Mouse (Mus musculus): ENCODE data around the gene Actr10.
A peak's percentile ranks its signal among the peaks of the same experiment; 100 is the strongest.

The Actr10 gene

GRCm38 (mm10) chr12:70937571-70938384, at the start of gene Actr10:
Gene Actr10, plus strand, starts transcription at chr12:70937857.
- DNase-seq (ENCODE audit: low spot score in 2 of 2): peak; percentile 91 to 94

GRCm38 (mm10) chr12:70890405-70890804, 47.3 kb upstream of the Actr10 start:
- DNase-seq (ENCODE audit: low spot score in 2 of 2): no peak

- no peak for DNase-seq (ENCODE audit: low spot score in 2 of 2)
Observed at GRCm38 (mm10) chr12:70890874-70891470, 46.7 kb upstream of the Actr10 start.

DNA sequence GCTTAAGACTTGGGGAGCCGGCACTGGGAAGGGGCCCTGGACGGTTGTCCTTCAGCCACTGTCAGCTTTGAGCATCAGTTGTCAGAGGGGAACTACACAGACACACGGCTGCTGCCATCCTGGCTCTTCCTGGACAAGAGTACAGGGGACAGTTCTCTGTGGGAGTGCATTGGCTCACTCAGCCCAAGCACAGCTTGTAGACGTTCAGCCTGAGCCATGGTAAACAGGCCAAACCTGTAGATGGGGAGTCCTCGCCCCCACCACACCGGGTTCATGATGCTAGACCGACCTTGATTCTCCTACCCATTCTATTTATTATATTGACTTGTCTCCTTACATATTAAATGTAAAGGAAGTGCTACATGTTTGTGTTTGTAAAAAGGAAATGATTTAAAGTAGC, 42.4 kb upstream of the Actr10 start:
- no peak for DNase-seq (ENCODE audit: low spot score in 2 of 2)

GRCm38 (mm10) chr12:70896068-70896467, 41.6 kb upstream of the Actr10 start:
- DNase-seq (ENCODE audit: low spot score in 2 of 2): no peak

DNA sequence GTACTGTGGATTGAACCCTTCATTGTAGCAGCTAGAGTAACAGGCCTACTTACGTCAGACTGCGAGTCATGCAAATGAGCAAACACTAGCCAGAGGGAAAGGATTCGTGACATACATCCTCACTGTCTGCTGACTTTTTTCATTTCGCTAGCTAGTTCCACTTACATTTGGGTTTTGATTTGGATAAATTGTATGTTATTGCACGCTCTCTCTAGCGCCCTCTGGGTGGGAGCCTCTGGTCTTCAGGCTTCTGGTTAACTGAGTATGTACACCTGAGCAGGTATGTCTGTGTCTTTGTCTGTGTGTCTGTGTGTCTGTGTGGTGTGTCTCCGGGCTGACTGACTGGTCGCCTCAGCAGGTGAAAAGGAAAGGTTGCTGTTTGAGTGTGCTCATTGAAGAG, 40.2 kb upstream of the Actr10 start:
- no peak for DNase-seq (ENCODE audit: low spot score in 2 of 2)

GRCm38 (mm10) chr12:70898450-70898849, 39.2 kb upstream of the Actr10 start:
- no peak for DNase-seq (ENCODE audit: low spot score in 2 of 2)

DNA sequence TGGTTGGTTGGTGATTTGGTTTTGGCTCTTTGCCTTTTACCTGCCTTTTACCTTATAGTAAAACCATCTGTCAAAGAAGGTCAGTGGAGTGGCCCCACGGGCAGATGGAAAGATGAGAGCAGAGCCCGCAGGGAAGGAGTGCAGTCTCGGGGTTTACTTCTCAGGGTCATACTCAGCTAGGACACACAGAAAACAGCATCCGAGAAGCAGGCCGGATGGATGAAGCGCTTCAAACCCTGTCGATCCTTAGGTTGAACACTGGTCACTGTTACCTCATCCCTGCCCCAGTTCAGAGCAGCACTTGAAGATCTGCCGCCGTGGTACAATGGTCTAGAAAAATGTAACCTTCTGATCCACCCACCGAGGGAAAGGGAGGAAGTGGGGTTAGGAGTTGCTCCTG, 33.2 kb upstream of the Actr10 start:
- no peak for DNase-seq (ENCODE audit: low spot score in 2 of 2)

GRCm38 (mm10) chr12:70906867-70907266, 30.8 kb upstream of the Actr10 start:
- no peak for DNase-seq (ENCODE audit: low spot score in 2 of 2)

GRCm38 (mm10) chr12:70907651-70908050, 30.0 kb upstream of the Actr10 start:
- no peak for DNase-seq (ENCODE audit: low spot score in 2 of 2)

- no peak for DNase-seq (ENCODE audit: low spot score in 2 of 2)
Observed at GRCm38 (mm10) chr12:70908076-70908475, 29.6 kb upstream of the Actr10 start.

DNA sequence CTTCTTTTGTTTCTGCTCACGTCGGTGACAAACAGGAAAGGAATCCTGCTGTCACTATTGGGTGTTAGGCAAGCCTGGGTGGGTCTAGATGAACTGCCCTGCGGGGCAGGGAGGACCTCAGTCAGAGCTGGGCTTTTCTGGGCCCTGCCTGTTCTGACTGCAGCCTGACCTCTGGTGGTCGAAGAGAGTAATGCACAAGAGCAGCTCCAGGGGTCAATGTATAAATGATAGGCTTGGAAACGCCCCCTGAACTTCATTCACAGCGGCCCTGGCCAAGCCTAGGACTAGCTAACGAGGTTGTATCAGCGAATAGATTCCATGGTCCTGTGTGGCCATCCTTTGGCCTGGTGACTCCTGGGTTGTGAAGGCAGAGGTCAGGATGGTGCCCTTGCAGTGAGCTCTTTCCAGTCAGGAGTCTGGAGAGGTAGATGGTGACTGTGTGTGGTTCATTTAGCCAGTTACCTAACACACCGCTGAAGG, 27.4 kb upstream of the Actr10 start:
- peak; percentile 74 to 81 for DNase-seq (ENCODE audit: low spot score in 2 of 2)

- peak; percentile 66 to 85 for DNase-seq (ENCODE audit: low spot score in 2 of 2)
Observed at GRCm38 (mm10) chr12:70911029-70911428, 26.6 kb upstream of the Actr10 start.

DNA sequence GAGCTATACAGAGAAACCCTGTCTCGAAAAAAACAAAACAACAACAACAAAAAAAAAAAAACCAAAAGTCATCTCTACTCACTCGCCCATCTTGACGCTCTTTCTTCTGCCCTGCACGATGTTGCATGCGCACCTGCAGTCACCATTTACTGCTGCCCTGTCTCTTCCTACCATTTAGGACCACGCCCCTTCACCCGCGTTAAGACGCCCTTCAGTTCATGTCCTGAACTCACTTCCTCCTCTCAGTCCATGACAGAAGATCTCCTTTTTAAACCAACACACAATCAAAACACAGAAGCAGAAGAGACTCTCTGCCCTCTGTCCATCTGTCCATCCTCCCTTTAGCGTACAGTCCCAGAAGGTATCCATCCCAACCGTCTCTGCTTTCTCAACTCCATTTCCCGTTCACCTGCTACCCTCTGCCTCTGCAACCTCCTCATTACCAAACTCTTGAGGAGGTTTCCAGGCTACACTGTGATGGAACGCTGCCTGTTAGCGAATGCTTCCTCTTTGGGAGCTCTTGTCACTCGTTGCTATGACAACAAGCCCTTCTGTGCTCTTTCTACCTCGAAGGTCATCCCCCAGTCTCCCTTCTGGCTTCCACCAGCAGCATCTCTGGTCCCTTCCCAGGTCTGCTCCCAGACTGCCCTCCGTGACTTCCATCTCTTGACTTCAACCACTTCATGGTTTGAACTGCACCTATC, 25.8 kb upstream of the Actr10 start:
- no peak for DNase-seq (ENCODE audit: low spot score in 2 of 2)

- peak in 1 of 2 experiments; percentile 30 for DNase-seq (ENCODE audit: low spot score in 2 of 2)
Observed at GRCm38 (mm10) chr12:70913429-70913828, 24.2 kb upstream of the Actr10 start.

- DNase-seq (ENCODE audit: low spot score in 2 of 2): peak in 1 of 2 experiments; percentile 20
Observed at GRCm38 (mm10) chr12:70914387-70914786, 23.3 kb upstream of the Actr10 start.

GRCm38 (mm10) chr12:70929781-70930180, 7.9 kb upstream of the Actr10 start:
- no peak for DNase-seq (ENCODE audit: low spot score in 2 of 2)

- DNase-seq (ENCODE audit: low spot score in 2 of 2): peak in 1 of 2 experiments; percentile 11
Observed at GRCm38 (mm10) chr12:70937150-70937549, 507 bp upstream of the Actr10 start.

DNA sequence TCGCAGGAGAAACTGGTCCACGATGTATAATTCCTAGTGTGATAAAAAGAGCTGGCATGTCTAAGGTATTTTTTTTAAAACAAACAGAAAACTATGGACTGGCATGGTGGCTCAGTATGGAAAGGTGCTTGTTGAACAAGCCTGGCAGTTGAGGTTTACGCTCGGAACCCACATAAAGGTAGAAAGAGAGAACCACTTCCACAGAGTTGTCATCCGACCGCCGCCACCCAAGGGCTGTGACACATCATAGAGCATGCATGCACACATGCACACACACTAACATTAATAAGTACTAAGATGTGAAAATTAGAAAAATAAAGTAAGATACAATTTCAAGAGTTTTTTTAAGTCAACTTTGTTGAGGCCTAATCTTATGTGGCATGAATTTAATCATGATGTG, 3.1 kb downstream of the Actr10 start:
- DNase-seq (ENCODE audit: low spot score in 2 of 2): no peak

- no peak for DNase-seq (ENCODE audit: low spot score in 2 of 2)
Observed at GRCm38 (mm10) chr12:70944181-70944580, 6.5 kb downstream of the Actr10 start.

GRCm38 (mm10) chr12:70946585-70947256, 9.1 kb downstream of the Actr10 start:
- no peak for DNase-seq (ENCODE audit: low spot score in 2 of 2)

DNA sequence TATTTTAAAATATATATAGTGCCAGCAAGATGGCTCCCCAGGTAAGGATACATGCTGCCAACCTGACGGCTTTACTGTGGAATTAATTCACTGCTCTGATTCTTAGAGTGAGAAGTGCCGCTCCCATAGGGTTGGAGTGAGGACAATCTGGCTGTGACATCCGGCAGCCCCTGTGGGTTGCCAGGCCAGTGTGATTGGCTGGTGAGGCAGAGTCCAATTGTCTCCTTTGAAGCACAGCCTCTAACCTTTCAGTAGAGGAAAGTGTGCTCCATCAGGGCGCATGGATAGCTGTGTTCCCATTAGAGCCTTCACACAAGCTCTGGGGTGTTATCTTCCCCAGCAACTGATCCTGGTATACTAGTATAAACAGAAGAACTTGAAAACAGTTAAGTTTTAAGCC, 21.0 kb downstream of the Actr10 start:
- DNase-seq (ENCODE audit: low spot score in 2 of 2): no peak
